ENCODE assay signal across 17 mouse cellular contexts in genomic region chr17:85374834-85375176, GRCm38 (mm10).
DNase-seq lines count a peak whose midpoint lies in the region; ATAC-seq and TF ChIP-seq lines count a peak whose summit lies in the region.
"Had no signal": no experiment of that assay in that cellular context is flagged by ENCODE, and none has a peak within 500 bp of the region (broad histone marks: within the 10 kb centered on the region; RNA-seq: fewer than 3 reads in every experiment).

No protein-coding gene starts in this region.

- no peak for TF ChIP-seq EP300 in heart, adult 2 months (IDR thresholded peaks at IDR 0.05; ENCODE audit: insufficient read depth, low read depth, low read length)
- TF ChIP-seq EP300 in liver, embryonic 14.5 days (IDR thresholded peaks at IDR 0.05; ENCODE audit: low read depth), result no peak
- no peak for TF ChIP-seq EP300 in liver, postnatal 0 days (IDR thresholded peaks at IDR 0.05; ENCODE audit: low read depth)

- no peak overlapping the region for H3K4me3 ChIP-seq in heart, embryonic 12.5 days
- H3K4me3 ChIP-seq in heart, adult 2 months, result no peak overlapping the region
- no peak overlapping the region for H3K4me3 ChIP-seq in liver, embryonic 14.5 days (ENCODE audit: insufficient read depth in 1 of 2, low read depth in 2 of 2, low read length in 2 of 2)
- H3K4me3 ChIP-seq in liver, postnatal 0 days (ENCODE audit: low read depth, low read length), result no peak overlapping the region
- H3K4me3 ChIP-seq in liver, embryonic 16.5 days (ENCODE audit: low read depth, low read length), result no peak overlapping the region
- H3K4me3 ChIP-seq: forebrain, embryonic 10.5 days had no signal

- peaks cover 26% of the 10 kb centered on the region for H3K4me1 ChIP-seq in heart, embryonic 12.5 days (replicated peaks)
- no peaks in the 10 kb centered on the region; the same call in 1 of the 2 replicates for H3K4me1 ChIP-seq in heart, adult 2 months (ENCODE audit: control insufficient read depth, insufficient read depth, low read length)
- peaks cover 0 to 14% of the 10 kb centered on the region in 2 experiments; a peak in 3 of 4 replicates for H3K4me1 ChIP-seq in liver, embryonic 14.5 days (replicated peaks; ENCODE audit: control insufficient read depth in 2 of 2, insufficient read depth in 2 of 2, low read length in 1 of 2)
- H3K4me1 ChIP-seq in liver, postnatal 0 days (ENCODE audit: insufficient read depth), result no peaks in the 10 kb centered on the region
- H3K4me1 ChIP-seq in liver, embryonic 16.5 days (ENCODE audit: control insufficient read depth, low read depth, low read length), result no peaks in the 10 kb centered on the region

- 0 out of 2 replicates have a peak overlapping the region, but pooled peaks have one; percentile 12 for H3K4me2 ChIP-seq in heart, embryonic 12.5 days
- 0 out of 2 replicates have a peak overlapping the region, but pooled peaks have one; percentile 18 for H3K4me2 ChIP-seq in liver, embryonic 14.5 days (ENCODE audit: low read depth)
- H3K4me2 ChIP-seq in liver, postnatal 0 days (ENCODE audit: low read depth, low read length), result no peak overlapping the region
- 0 out of 2 replicates have a peak overlapping the region, but pooled peaks have one; percentile 4 for H3K4me2 ChIP-seq in liver, embryonic 16.5 days (ENCODE audit: low read depth, low read length)

- no peaks in the 10 kb centered on the region for H3K36me3 ChIP-seq in heart, embryonic 12.5 days
- H3K36me3 ChIP-seq in heart, adult 2 months (ENCODE audit: control insufficient read depth, insufficient read depth, low read length), result no peaks in the 10 kb centered on the region
- no peaks in the 10 kb centered on the region for H3K36me3 ChIP-seq in liver, embryonic 14.5 days (replicated peaks; ENCODE audit: control insufficient read depth, insufficient read depth, low read depth)
- H3K36me3 ChIP-seq in liver, postnatal 0 days (replicated peaks; ENCODE audit: insufficient read depth, low read length), result no peaks in the 10 kb centered on the region
- no peaks in the 10 kb centered on the region for H3K36me3 ChIP-seq in liver, embryonic 16.5 days (ENCODE audit: control insufficient read depth, insufficient read depth)
- H3K36me3 ChIP-seq: forebrain, embryonic 10.5 days had no signal

- no peaks in the 10 kb centered on the region for H3K27me3 ChIP-seq in heart, embryonic 12.5 days (replicated peaks)
- H3K27me3 ChIP-seq in heart, adult 2 months (ENCODE audit: control insufficient read depth, insufficient read depth, low read length), result no peaks in the 10 kb centered on the region
- no peaks in the 10 kb centered on the region for H3K27me3 ChIP-seq in liver, embryonic 14.5 days (ENCODE audit: control insufficient read depth, insufficient read depth, low read length)
- no peaks in the 10 kb centered on the region for H3K27me3 ChIP-seq in liver, postnatal 0 days (ENCODE audit: insufficient read depth, low read length)
- H3K27me3 ChIP-seq in liver, embryonic 16.5 days (ENCODE audit: control insufficient read depth, insufficient read depth, low read depth, low read length), result no peaks in the 10 kb centered on the region

- peaks cover 2% of the 10 kb centered on the region; the same call in 1 of the 2 replicates for H3K9me3 ChIP-seq in heart, embryonic 12.5 days (replicated peaks)
- no peaks in the 10 kb centered on the region for H3K9me3 ChIP-seq in liver, embryonic 14.5 days (ENCODE audit: control insufficient read depth, low read length)
- no peaks in the 10 kb centered on the region for H3K9me3 ChIP-seq in liver, postnatal 0 days (ENCODE audit: low read length)
- no peaks in the 10 kb centered on the region for H3K9me3 ChIP-seq in liver, embryonic 16.5 days (replicated peaks; ENCODE audit: control insufficient read depth, low read length)
- H3K9me3 ChIP-seq: forebrain, embryonic 10.5 days had no signal

- no peak overlapping the region for H3K9ac ChIP-seq in heart, embryonic 12.5 days
- H3K9ac ChIP-seq in heart, adult 2 months (ENCODE audit: low read depth, low read length), result no peak overlapping the region
- H3K9ac ChIP-seq in liver, embryonic 14.5 days (replicated peaks), result no peak overlapping the region
- H3K9ac ChIP-seq in liver, postnatal 0 days (replicated peaks), result no peak overlapping the region
- no peak overlapping the region for H3K9ac ChIP-seq in liver, embryonic 16.5 days (ENCODE audit: low read depth, low read length)

- 67% methylated on average over 8 of the region's 8 CpGs for WGBS in heart, embryonic 12.5 days
- WGBS in heart, adult 2 months, result 53% methylated on average over 8 of the region's 8 CpGs
- WGBS in liver, embryonic 14.5 days (ENCODE audit: insufficient replicate concordance), result 69% methylated on average over 8 of the region's 8 CpGs
- WGBS in liver, postnatal 0 days (ENCODE audit: insufficient replicate concordance), result 58% methylated on average over 8 of the region's 8 CpGs
- 70% methylated on average over 8 of the region's 8 CpGs for WGBS in liver, embryonic 16.5 days (ENCODE audit: insufficient replicate concordance)

- no peak overlapping the region; the same call in 1 of the 2 replicates for H3K27ac ChIP-seq in heart, embryonic 12.5 days (ENCODE audit: poor library complexity, severe bottlenecking)
- H3K27ac ChIP-seq in heart, adult 2 months, result no peak overlapping the region
- no peak overlapping the region for H3K27ac ChIP-seq in liver, embryonic 14.5 days
- no peak overlapping the region for H3K27ac ChIP-seq in liver, postnatal 0 days (ENCODE audit: low read depth)
- H3K27ac ChIP-seq in liver, embryonic 16.5 days (ENCODE audit: low read length), result no peak overlapping the region
- H3K27ac ChIP-seq: forebrain, embryonic 10.5 days had no signal

- no peaks in the 10 kb centered on the region for H3K79me2 ChIP-seq in heart, adult 2 months (replicated peaks; ENCODE audit: control insufficient read depth, insufficient read depth, low read length)

- intact Hi-C loops in heart, adult 2 months (cut with DNase I), result no loop called here

- no peak for TF ChIP-seq POLR2A in heart, adult 2 months (IDR thresholded peaks at IDR 0.05; ENCODE audit: insufficient read depth, low read depth, low read length)

- no peak for ATAC-seq in heart, embryonic 12.5 days (ENCODE audit: insufficient number of reproducible peaks, low FRiP score)
- no peak for ATAC-seq in liver, embryonic 14.5 days (ENCODE audit: insufficient read depth)
- no peak for ATAC-seq in liver, postnatal 0 days
- ATAC-seq in liver, embryonic 16.5 days (ENCODE audit: low read depth), result no peak
- ATAC-seq: hindbrain, embryonic 16.5 days; intestine, postnatal 0 days had no signal

- no peak for DNase-seq in heart, adult 2 months
- no peak for DNase-seq in liver, embryonic 14.5 days (ENCODE audit: low read depth in 3 of 3, low spot score in 3 of 3)
- DNase-seq in liver, postnatal 0 days, result no peak
- DNase-seq in MN1 (ENCODE audit: low spot score), result peak; percentile 57
- DNase-seq in right cerebral cortex, postnatal 10 days (ENCODE audit: low spot score in 2 of 2), result no peak
- DNase-seq: B cell, adult 2 months; cerebellum, postnatal 14 days; layer of hippocampus, postnatal 36 days; lung, adult 18-20 months; lung, postnatal 36 days; right cerebral cortex, adult 18-20 months; thymus, adult 2 months had no signal

- no peak for TF ChIP-seq CTCF in heart, adult 2 months (IDR thresholded peaks at IDR 0.05)
- TF ChIP-seq CTCF in liver, embryonic 14.5 days (IDR thresholded peaks at IDR 0.05; ENCODE audit: low read depth), result no peak
- no peak for TF ChIP-seq CTCF in liver, postnatal 0 days (IDR thresholded peaks at IDR 0.05; ENCODE audit: low read depth)
